ENCODE assay signal across 8 mouse cellular contexts in genomic region chrX:74368209-74368909, GRCm38 (mm10). TPM values are rescaled to one million over a fixed set of nuclear protein-coding genes. Genes with fewer than 3 reads are reported as not detected.
DNase-seq lines count a peak whose midpoint lies in the region; ATAC-seq lines count a peak whose summit lies in the region.

No protein-coding gene starts in this region.

- H3K9me3 ChIP-seq in hindbrain, embryonic 11.5 days (ENCODE audit: control insufficient read depth, low read length), result no peaks in the 10 kb centered on the region

- peak overlapping the region; percentile 77 for H3K9ac ChIP-seq in hindbrain, embryonic 11.5 days (ENCODE audit: low read depth, low read length)

- peak; percentile 79 for ATAC-seq in hindbrain, embryonic 11.5 days (ENCODE audit: low FRiP score)

- H3K36me3 ChIP-seq in hindbrain, embryonic 11.5 days (ENCODE audit: control insufficient read depth, insufficient read depth, low read length), result no peaks in the 10 kb centered on the region

- H3K4me3 ChIP-seq in hindbrain, embryonic 11.5 days (ENCODE audit: low read depth, low read length), result peak overlapping the region; percentile 56

- peak; percentile 57 for DNase-seq in MEL-GATA-1-ER (ENCODE audit: extremely low read depth, low read depth)
- DNase-seq in cerebellum, adult 9-10 months, result peak; percentile 66
- DNase-seq in frontal cortex, postnatal 10 days (ENCODE audit: low spot score in 2 of 2), result peak; percentile 21 to 51
- peak; percentile 70 for DNase-seq in hindbrain, embryonic 11.5 days (ENCODE audit: low spot score)
- peak; percentile 56 to 65 for DNase-seq in layer of hippocampus, postnatal 36 days
- DNase-seq in lung, postnatal 36 days, result peak; percentile 75
- peak; percentile 75 for DNase-seq in retina, postnatal 1 day
- DNase-seq in urinary bladder, adult 18-20 months (ENCODE audit: low spot score in 2 of 2), result peak; percentile 54 to 68

- WGBS in hindbrain, embryonic 11.5 days, result 18% methylated on average over 39 of the region's 49 CpGs

- 0 out of 2 replicates have a peak, but pooled peaks cover 2% of the 10 kb centered on the region for H3K4me1 ChIP-seq in hindbrain, embryonic 11.5 days (replicated peaks; ENCODE audit: control insufficient read depth, insufficient read depth, low read length)

- H3K27ac ChIP-seq in hindbrain, embryonic 11.5 days (ENCODE audit: low read depth, low read length), result 0 out of 2 replicates have a peak overlapping the region, but pooled peaks have one; percentile 47

- peak overlapping the region; percentile 53 for H3K4me2 ChIP-seq in hindbrain, embryonic 11.5 days (replicated peaks; ENCODE audit: low read depth, low read length)

- no peaks in the 10 kb centered on the region for H3K27me3 ChIP-seq in hindbrain, embryonic 11.5 days (ENCODE audit: control insufficient read depth, insufficient read depth, low read length)

RNA-seq across cellular contexts. Expression of gene Ubl4a, which starts 4.7 kb away (rescaled TPM):
- polyA plus RNA-seq in hindbrain, embryonic 11.5 days (2014; fragmentation: Nextera tagmentation; extraction: Ambion mirVana), result 68.6 and 69.9 TPM in 2 replicates
- total RNA-seq in layer of hippocampus, postnatal 36 days (2021), result 10 to 100 TPM; 67.7 to 68.7 TPM

RNA-seq across cellular contexts. Expression of gene Slc10a3, which starts 4.8 kb away (rescaled TPM):
- polyA plus RNA-seq in hindbrain, embryonic 11.5 days (2014; fragmentation: Nextera tagmentation; extraction: Ambion mirVana), result 7.4 and 7.7 TPM in 2 replicates
- 1 to 10 TPM; 2.1 to 3.3 TPM for total RNA-seq in layer of hippocampus, postnatal 36 days (2021)

RNA-seq across cellular contexts. Expression of gene Lage3, which starts 14.9 kb away (rescaled TPM):
- polyA plus RNA-seq in hindbrain, embryonic 11.5 days (2014; fragmentation: Nextera tagmentation; extraction: Ambion mirVana), result 103 and 105 TPM in 2 replicates
- total RNA-seq in layer of hippocampus, postnatal 36 days (2021), result 10 to 100 TPM; 25.1 to 26.4 TPM

RNA-seq across cellular contexts. Expression of gene Fam3a, which starts 24.7 kb away (rescaled TPM):
- polyA plus RNA-seq in hindbrain, embryonic 11.5 days (2014; fragmentation: Nextera tagmentation; extraction: Ambion mirVana), result 26.9 and 29.0 TPM in 2 replicates
- 10 to 100 TPM; 18.8 to 24.2 TPM for total RNA-seq in layer of hippocampus, postnatal 36 days (2021)

RNA-seq across cellular contexts. Expression of gene Ikbkg, which starts 24.7 kb away (rescaled TPM):
- 21.7 and 25.4 TPM in 2 replicates for polyA plus RNA-seq in hindbrain, embryonic 11.5 days (2014; fragmentation: Nextera tagmentation; extraction: Ambion mirVana)
- total RNA-seq in layer of hippocampus, postnatal 36 days (2021), result 10 to 100 TPM; 47.1 to 50.4 TPM

Comparison
In these comparisons a context has a peak if more than half of its experiments do, and no peak if none do; other contexts are left out.
1. Peak in every context shown above with its lines: DNase-seq, ATAC-seq, H3K4me3 ChIP-seq and H3K27ac ChIP-seq.